Mouse (Mus musculus): ENCODE measurements at regions not wholly inside any gene's neighbourhood (a gene's known extent, or its start where the extent isn't known, plus 50 kb on each side); places are given as distances from the start of the nearest gene placed in this dataset.

DNA sequence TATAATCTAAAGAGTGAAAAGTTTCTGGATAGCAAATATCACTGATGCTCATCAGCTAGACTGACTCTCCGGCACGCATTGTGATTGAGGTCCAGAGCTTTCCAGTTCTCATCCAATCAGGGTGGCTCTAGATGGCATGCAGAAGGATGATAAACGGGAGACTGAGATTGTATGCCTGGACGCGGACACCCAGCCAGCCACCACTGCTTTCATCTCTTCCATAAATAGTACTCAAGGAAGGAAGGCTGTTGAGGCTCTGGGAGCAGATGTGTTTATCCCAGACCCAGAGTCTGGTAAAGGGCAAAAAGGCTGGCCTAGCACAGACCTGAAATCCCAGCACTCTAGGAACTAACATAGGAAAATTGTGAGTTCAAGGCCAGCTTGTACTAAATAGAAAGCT lies 330.6 kb downstream of the Gm11361 start:
- DNase-seq (ENCODE audit: extremely low read depth, low read depth, low spot score) = no peak

DNA sequence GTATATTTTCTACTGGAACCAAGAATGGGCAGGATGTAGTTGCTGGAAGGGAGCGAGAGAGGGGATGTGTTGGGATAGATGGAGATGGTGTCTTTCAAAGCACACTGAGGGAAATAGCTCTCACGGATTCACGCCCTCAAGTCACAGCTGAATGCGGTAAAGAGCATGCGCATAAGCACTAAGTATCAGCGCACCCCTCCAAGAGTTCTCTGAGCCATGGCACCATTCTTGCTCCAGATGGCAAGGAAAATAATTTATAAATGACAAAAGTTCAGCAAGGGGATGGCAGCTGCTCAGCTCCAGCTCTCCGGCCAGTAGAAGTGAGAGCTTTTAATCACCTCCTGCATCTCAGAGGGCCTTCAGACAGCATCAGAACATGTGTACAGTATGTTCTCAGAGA lies 329.4 kb downstream of the Gm11361 start:
- no peak for DNase-seq (ENCODE audit: extremely low read depth, low read depth, low spot score)

GRCm38 (mm10) chr13:28586140-28586539 lies 328.8 kb downstream of the Gm11361 start:
- DNase-seq (ENCODE audit: extremely low read depth, low read depth, low spot score) = no peak

GRCm38 (mm10) chr13:28583617-28584016 lies 326.3 kb downstream of the Gm11361 start:
- no peak for DNase-seq (ENCODE audit: extremely low read depth, low read depth, low spot score)

DNA sequence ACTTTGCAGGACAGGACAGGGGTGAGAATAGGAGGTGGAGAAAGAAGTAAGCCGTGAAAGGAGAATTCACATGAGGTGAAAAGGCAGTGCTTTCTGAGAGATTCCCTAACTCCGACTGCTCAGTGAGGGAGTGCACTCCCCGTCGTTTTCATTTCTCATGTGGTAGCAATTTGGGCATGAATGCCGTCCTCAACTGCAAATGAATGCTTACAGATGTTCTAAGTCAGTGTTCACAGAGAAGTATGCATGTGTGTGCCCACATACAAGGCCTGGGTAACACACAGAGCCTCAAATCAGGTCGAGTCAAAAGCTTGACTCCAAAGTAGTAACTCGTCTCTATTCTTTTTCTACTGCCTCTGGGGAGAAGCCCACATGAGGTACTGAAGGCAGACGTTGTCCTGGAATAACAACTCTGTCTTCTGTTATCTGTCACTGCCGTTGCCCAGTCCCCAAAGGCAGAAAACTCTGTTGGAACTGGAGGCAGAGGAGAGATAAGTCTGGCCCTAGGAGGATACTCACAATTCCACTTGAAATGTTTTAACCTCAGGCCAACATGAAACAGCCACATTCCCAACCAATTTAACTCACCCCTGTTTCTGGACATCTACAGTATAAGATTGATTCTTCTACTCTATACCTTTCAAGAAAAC lies 318.0 kb downstream of the Gm11361 start:
- DNase-seq (ENCODE audit: extremely low read depth, low read depth, low spot score) = no peak

- no peak for DNase-seq (ENCODE audit: extremely low read depth, low read depth, low spot score)
These were observed 316.0 kb downstream of the Gm11361 start for GRCm38 (mm10) chr13:28573364-28573763.

DNA sequence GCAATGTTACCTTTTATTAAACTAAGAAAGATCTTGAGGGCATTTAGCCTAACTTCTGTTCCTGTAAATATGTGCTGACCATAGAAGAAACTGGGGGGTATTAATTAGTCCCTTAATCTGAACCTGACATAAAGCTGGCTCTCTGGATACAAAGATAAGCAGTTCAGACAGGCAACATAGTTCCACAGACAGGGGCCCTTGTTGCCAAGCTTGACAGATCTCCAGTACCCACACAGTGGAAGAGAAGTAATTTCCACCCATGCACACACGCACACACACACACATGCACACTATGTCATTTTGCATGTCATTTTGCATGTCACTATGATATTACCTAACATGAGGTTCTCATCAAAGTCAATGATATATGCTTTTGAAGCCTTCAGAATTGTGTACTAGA lies 315.1 kb downstream of the Gm11361 start:
- no peak for DNase-seq (ENCODE audit: extremely low read depth, low read depth, low spot score)

DNA sequence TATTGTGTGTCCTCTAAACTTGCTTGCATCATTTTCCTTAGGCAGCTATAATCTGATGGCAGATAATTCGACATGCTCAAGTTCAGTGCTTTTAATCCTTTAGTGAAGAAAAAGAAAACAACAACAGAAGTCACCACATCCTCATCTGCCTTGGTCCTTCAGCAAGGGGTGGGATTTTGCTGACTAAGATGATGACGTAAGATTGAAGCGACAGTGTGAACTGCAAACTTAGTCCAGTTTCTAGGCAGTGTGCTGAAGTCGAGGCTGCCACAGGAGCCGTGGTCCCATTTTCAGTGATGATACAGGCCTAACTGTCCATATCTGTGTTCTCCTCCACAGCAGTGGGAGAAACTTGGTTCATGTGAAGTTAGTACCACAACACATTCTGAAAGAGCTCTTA lies 314.4 kb downstream of the Gm11361 start:
- DNase-seq (ENCODE audit: extremely low read depth, low read depth, low spot score) = no peak

- no peak for DNase-seq (ENCODE audit: extremely low read depth, low read depth, low spot score)
These were observed 306.3 kb downstream of the Gm11361 start for GRCm38 (mm10) chr13:28563585-28563984.

DNA sequence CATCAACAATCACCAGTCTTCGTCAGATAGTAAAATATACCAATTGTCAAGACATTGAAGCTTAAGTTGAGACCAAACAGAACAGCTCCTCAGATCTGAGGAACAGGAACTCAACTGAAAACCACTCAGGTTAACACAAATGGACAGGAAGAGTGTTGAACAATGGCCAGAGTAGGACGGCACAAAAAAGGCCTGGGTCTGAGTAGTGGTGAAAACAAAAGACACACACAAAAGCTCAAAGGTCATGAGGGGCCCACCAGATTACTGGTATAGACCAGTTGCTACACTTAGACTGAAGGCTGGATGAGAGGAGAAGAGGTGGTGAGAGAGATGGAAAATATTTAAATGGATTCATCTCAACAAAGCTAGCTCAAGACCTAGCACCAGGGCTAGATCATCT lies 302.8 kb downstream of the Gm11361 start:
- no peak for DNase-seq (ENCODE audit: extremely low read depth, low read depth, low spot score)

DNA sequence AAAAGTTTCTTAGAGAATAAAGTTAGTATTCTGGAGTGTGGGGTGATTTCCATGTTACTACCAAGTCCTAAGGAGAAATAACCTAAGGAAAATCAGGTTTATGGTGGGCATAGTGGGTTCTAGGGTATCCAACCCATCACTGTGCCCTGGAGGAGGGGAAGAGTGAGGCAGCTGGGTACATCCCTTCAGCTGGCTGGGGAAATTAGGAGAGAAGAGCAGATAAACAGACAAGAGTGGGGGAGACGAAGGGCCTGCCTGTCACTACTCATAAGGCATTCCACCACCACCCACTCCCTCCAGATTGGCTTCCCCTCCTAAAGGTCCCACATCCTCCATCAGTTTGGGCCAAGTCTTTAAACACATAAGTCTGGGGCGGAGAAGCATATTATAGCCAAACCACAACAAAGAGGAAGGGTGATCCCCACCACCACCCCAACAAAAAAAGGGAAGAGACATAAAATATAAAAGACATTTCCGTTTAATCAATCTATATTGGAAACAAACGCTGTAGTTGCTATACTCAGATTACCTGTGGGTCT lies 299.8 kb downstream of the Gm11361 start:
- DNase-seq (ENCODE audit: extremely low read depth, low read depth, low spot score) = no peak

- no peak for DNase-seq (ENCODE audit: extremely low read depth, low read depth, low spot score)
These were observed 299.1 kb downstream of the Gm11361 start for GRCm38 (mm10) chr13:28556385-28556938.

DNA sequence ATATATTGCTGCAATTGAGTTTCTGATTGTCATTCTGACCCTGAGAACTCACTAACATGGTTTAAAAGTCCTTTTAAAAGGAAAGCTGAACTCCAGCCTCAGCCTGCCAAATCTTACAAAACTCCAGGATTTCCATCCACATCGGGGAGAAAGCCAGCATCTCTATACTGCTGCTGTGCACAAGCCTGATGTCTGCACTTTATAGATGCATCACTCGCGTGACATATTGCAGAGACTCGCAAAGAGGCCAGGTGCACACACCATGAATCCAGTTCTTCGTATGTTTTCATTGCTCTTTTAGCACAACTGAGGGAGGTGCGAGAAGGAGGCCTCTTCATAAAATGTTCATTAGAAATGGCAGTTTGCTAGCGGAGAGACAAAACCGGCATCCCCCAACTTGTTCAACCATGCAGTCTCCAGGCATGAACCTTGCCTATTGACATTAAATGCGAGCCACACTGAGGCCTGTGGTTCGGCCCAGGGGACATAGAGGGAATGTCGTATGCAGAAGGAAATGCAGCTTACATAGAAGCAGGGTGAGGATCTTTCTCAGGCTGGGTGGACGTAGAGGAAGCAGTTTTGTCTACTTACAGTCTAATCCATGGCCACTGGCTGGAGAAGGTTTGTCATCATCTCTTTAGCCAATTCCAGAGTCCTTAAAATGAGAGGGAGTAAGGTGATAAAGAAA lies 297.0 kb downstream of the Gm11361 start:
- DNase-seq (ENCODE audit: extremely low read depth, low read depth, low spot score) = no peak

DNA sequence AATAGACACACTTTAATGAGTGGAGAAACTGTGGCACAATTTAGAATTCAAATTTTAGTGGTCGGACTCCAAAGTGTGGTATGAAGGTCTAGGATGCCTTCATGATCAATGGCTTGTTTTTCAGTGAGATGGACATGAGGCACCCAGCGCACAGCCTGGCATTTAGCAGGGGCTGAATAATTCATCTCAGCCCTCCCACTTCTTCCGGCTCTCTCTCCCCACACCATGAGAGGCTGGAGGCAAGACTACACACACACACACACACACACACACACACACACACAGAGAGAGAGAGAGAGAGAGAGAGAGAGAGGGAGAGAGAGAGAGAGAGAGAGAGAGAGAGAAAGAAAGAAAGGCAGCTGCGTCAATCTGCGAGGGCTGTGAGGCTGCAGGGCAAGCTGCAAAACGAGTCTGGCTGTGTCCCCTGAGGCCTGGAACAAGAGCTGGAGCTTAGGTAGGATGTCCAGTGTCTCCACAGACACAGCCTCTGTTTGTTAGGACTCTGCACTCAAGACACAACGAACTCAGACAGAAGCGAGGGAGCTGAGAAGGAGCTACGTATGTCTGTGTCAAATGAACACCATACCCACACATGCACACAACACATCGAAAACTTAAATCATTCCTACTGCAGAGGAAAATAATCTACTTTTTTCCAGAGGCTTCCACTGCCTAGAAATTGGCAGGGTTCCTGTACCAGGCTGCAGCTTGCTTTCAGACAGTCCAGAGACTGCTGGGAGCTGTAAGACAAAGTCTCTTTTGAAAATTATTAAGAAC lies 295.8 kb downstream of the Gm11361 start:
- DNase-seq (ENCODE audit: extremely low read depth, low read depth, low spot score) = no peak

- DNase-seq (ENCODE audit: extremely low read depth, low read depth, low spot score) = no peak
These were observed 294.2 kb downstream of the Gm11361 start for GRCm38 (mm10) chr13:28551555-28551954.

DNA sequence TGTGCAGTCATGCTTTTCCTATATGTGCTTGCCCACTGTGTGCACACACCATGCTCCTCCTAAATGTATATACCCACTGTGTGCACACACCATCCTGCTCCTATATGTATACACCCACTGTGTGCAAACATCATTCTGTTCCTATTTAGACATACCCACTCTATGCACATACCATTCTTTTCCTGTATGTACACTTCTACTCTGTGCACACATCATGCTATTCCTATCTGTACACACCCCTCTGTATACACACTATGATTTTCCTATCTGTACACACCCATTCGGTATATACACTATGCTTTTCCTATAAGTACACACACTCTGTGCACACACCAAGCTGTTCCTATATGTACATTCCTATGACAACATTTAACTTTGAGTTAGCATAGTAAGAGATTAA lies 288.5 kb downstream of the Gm11361 start:
- DNase-seq (ENCODE audit: extremely low read depth, low read depth, low spot score) = no peak

- no peak for DNase-seq (ENCODE audit: extremely low read depth, low read depth, low spot score)
These were observed 288.0 kb downstream of the Gm11361 start for GRCm38 (mm10) chr13:28545337-28545736.

DNA sequence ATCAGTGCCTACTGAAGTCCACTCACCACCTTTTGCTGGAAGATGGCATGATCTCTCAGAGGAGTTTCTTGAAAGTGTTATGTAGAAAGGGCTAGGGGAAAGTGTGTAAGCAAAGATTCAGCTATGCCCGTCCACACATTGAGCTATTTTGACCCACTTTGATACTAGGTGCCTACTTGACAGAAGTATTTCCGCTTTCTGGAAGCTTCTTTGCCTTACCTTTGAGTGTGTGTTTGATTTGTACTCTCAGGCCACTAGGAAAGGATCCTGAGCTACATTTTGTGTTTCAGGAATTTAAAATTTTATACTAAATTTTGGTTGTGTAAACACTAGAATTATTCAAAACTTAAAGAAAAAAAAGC lies 287.5 kb downstream of the Gm11361 start:
- DNase-seq (ENCODE audit: extremely low read depth, low read depth, low spot score) = no peak

GRCm38 (mm10) chr13:28544003-28544818 lies 286.9 kb downstream of the Gm11361 start:
- DNase-seq (ENCODE audit: extremely low read depth, low read depth, low spot score) = no peak

GRCm38 (mm10) chr13:28541607-28542006 lies 284.3 kb downstream of the Gm11361 start:
- DNase-seq (ENCODE audit: extremely low read depth, low read depth, low spot score) = no peak

DNA sequence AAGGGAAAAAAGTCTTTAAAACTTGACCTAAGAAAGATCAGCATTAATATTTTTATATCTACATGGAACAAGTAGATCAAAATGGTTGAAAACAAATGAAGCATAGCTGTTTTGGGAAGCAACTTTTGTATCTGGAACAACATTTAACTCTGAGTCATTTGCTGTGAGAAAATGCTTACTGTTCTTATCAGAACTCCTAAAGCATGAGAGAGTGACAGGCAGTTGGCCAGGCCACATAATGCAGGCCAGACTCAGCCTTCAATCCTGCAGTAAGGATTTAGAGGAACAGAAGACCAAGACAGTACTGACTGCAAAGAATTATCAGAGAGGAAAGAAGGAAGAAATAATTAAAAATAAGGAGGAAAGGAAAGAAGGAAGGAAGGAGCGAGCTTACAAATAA lies 275.8 kb downstream of the Gm11361 start:
- no peak for DNase-seq (ENCODE audit: extremely low read depth, low read depth, low spot score)

Data from fat pad, adult 2 months (tissue).